Mouse (Mus musculus) forebrain, postnatal 0 days (tissue): ENCODE results near the gene Mapk13. TPM values are rescaled to one million over a fixed set of nuclear protein-coding genes. Genes with fewer than 3 reads are reported as not detected.
"Not testable (repeated sequence)": the region's sequence is repeated elsewhere in the genome, so short reads cannot be mapped to it uniquely, and the experiment has no call there.

Experiments
- ATAC-seq: fragments of 200-750 bp; cut with Nextera tagmentation; 2 replicates; pipeline ENCODE4 v1.8.0; 2017; ENCODE audit warnings: mild to moderate bottlenecking, moderate library complexity
- DNase-seq: peaks from one replicate; pipeline ENCODE4 v3.0.0-alpha.2; 2015
- H3K27ac ChIP-seq: fragments of 300-500 bp; sonication (generic); 2 replicates; pipeline ENCODE4 v1.5.1; 2014; ENCODE audit warnings: low read depth, mild to moderate bottlenecking, antibody characterized with exemption, low read length, moderate library complexity, mixed read lengths
- H3K27me3 ChIP-seq: fragments of 300-500 bp; sonication (generic); 2 replicates; pipeline ENCODE4 v1.6.1; 2014; ENCODE audit warnings: mild to moderate bottlenecking, low read length, mixed read lengths; ENCODE audit not compliant: insufficient read depth
- H3K36me3 ChIP-seq: fragments of 300-500 bp; sonication (generic); 2 replicates; pipeline ENCODE4 v1.6.1; 2014; ENCODE audit warnings: mild to moderate bottlenecking, moderate library complexity; ENCODE audit not compliant: insufficient read depth
- H3K4me1 ChIP-seq: fragments of 300-500 bp; sonication (generic); 2 replicates; pipeline ENCODE4 v1.6.1; 2014; ENCODE audit warnings: antibody characterized with exemption; ENCODE audit not compliant: insufficient read depth
- H3K4me2 ChIP-seq: fragments of 300-500 bp; sonication (generic); 2 replicates; pipeline ENCODE4 v1.6.1; 2014; ENCODE audit warnings: low read depth, mild to moderate bottlenecking, moderate library complexity
- H3K4me3 ChIP-seq: fragments of 300-500 bp; sonication (generic); 2 replicates; pipeline ENCODE4 v1.5.1; 2014; ENCODE audit warnings: low read depth, low read length, mixed read lengths
- H3K9ac ChIP-seq: fragments of 300-500 bp; sonication (generic); 2 replicates; pipeline ENCODE4 v1.6.1; 2014; ENCODE audit warnings: mild to moderate bottlenecking
- H3K9me3 ChIP-seq: fragments of 300-500 bp; sonication (generic); 2 replicates; pipeline ENCODE4 v1.6.1; 2016; ENCODE audit warnings: low read length
- CTCF ChIP-seq: sonication (generic); IDR thresholded peaks from 2 replicates; pipeline ENCODE4 v1.5.1; 2016; ENCODE audit warnings: antibody characterized with exemption, control low read depth, low read depth
- WGBS: fragments of 180-500 bp; shearing (Covaris S2); extraction: QIAGEN DNeasy Blood & Tissue Kit; methylation state at CpG from one replicate; pipeline ENCODE4 v1.1.7; 2014; 5-methylcytosine and 5-hydroxymethylcytosine counted together
- polyA plus RNA-seq: library from polyadenylated mRNA; unstranded; fragments of >200 nt; fragmentation: Nextera tagmentation; extraction: Ambion mirVana; gene quantifications from 2 replicates; pipeline ENCODE4 v1.2.1, GENCODE M21; 2015
- total RNA-seq: library from RNA; depleted of rRNA; stranded (reverse); fragments of >200 nt; gene quantifications from 2 replicates; pipeline ENCODE4 v1.2.3, GENCODE M21; 2014

Mapk13 gene
- total and polyA plus RNA-seq, 2 experiments from 2014 or later, result 0.14 to 1.0 TPM

DNA sequence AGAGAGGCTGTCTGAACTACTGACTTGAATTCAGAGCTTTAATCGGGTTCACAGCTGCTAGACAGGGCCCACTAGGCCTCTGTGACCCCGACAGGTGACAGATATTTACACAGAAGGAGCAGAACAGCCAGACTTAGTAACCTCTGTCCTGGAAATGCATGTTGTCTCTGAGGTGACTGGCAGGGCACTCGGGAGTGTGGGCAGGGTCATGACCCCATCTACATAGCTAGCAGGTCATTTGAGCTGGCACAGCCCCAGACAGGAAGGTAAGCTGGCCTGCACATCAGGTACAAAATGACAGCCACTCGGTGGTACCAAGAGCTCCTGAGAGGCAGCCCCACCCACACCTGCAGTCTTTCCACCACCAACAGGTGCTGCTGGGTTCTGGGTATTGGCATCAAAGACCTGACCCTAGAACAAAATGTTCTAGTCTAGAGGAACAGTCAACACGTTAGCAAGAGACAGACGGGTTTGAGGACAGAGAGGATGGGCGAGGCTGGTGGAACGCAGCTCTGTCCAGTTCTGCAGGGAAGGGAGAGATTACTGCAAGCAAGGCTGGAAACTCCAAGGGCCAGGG lies 8.3 kb upstream of the Mapk13 start:
- H3K4me2 ChIP-seq, result no peak overlapping the region
- H3K27ac ChIP-seq, result no peak overlapping the region
- no peaks in the 10 kb centered on the region for H3K27me3 ChIP-seq
- DNase-seq (no peak), ATAC-seq (no peak)
- no peak overlapping the region for H3K9ac ChIP-seq
- H3K4me1 ChIP-seq, result no peaks in the 10 kb centered on the region
- 81% methylated on average over 8 of the region's 8 CpGs for WGBS
- H3K36me3 ChIP-seq, result no peaks in the 10 kb centered on the region
- no peak for TF ChIP-seq CTCF
- H3K4me3 ChIP-seq, result no peak overlapping the region
- no peaks in the 10 kb centered on the region for H3K9me3 ChIP-seq

DNA sequence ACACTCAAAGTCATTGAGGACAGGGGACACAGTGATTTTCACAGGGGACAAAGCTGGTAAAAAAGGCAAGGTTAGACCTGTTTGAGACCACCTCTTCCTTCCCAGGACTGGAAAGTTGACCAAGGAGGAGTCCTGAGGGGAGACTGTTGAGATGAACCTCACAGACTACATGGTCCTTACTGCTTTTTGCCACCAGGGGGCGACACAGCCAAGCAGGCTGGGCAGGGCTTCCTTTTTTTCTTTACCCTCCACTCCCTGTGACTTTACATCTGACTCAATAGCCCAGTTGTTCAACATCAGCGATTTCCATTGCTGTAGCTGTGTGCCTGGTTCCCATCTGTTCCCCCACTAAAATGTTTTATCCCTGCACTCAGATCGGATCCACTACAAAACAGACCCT lies 7.2 kb upstream of the Mapk13 start:
- ATAC-seq (no peak; the same call in 1 of the 2 replicates), DNase-seq (peak; percentile 50)
- no peaks in the 10 kb centered on the region for H3K36me3 ChIP-seq
- no peak overlapping the region for H3K9ac ChIP-seq
- no peaks in the 10 kb centered on the region for H3K9me3 ChIP-seq
- WGBS, result 12% methylated on average over 3 of the region's 3 CpGs
- H3K27ac ChIP-seq, result no peak overlapping the region
- peak; percentile 81 for TF ChIP-seq CTCF
- H3K27me3 ChIP-seq, result no peaks in the 10 kb centered on the region
- no peak overlapping the region for H3K4me2 ChIP-seq
- no peak overlapping the region for H3K4me3 ChIP-seq
- no peaks in the 10 kb centered on the region for H3K4me1 ChIP-seq

DNA sequence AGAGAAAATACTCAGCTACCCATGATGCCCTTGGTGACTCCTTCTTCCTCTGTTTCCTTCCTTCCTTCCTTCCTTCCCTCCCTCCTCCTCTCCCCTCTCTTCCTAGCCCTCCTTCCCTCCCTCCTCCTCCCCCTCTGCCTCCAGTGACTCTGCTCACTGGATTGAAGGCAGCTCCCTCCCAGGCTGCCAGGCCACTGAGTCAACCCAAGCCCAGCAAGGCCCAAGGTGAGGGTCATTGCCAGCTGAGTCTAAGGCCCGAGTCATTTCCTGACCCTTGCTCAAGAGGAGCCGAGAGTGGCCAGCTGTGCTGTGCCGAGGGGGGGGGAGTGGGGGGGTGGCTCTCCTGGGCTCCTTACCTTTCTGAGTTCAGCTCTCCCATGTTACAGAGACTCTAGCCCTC lies 2.9 kb upstream of the Mapk13 start:
- no peak overlapping the region for H3K4me3 ChIP-seq
- H3K27me3 ChIP-seq, result peaks cover 26% of the 10 kb centered on the region
- H3K9me3 ChIP-seq, result no peaks in the 10 kb centered on the region
- peaks cover 5% of the 10 kb centered on the region; the same call in 1 of the 2 replicates for H3K4me1 ChIP-seq
- no peaks in the 10 kb centered on the region for H3K36me3 ChIP-seq
- DNase-seq (no peak), ATAC-seq (no peak)
- TF ChIP-seq CTCF, result no peak
- H3K9ac ChIP-seq, result no peak overlapping the region
- 71% methylated on average over 3 of the region's 3 CpGs for WGBS
- H3K27ac ChIP-seq, result no peak overlapping the region
- H3K4me2 ChIP-seq, result no peak overlapping the region

DNA sequence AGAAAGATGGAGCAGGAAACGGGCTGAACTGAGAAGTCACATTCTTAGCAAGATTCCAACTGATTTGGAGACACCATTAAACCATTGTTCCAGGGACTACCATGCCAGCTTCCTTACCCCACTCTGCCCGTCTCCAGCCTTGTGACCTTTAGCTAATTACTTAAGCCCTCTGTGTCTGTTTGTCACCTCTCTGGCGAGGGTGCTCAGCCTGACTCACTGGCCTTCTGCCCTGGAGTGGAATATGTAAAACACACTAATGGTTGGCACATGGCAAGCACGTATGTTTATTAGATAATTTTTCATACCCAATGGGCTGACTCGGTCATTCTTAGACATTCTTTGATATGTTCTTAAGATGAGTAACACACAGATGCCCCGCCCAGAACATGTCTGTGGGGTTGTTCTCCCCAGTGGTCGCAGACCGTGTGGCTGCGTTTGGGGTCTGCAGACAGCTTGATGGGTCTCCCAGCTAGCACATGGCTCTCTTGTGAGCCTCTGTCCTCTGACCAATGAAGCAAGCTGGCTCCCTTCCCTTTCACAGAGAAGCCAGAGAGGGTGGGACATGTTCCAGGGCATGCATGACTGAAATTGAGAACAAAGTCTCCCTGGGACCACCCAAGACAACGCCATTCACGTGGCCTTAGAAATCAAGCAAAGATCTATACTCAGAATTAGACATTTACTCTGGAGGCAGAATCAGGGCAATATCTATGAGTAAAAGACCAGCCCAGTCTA lies 2.1 kb upstream of the Mapk13 start:
- no peak for TF ChIP-seq CTCF
- 74% methylated on average over 11 of the region's 11 CpGs for WGBS
- no peak overlapping the region for H3K4me2 ChIP-seq
- DNase-seq (no peak), ATAC-seq (no peak)
- no peak overlapping the region for H3K9ac ChIP-seq
- peaks cover 5% of the 10 kb centered on the region; the same call in 1 of the 2 replicates for H3K4me1 ChIP-seq
- peaks cover 26% of the 10 kb centered on the region for H3K27me3 ChIP-seq
- H3K36me3 ChIP-seq, result no peaks in the 10 kb centered on the region
- H3K27ac ChIP-seq, result no peak overlapping the region
- no peak overlapping the region for H3K4me3 ChIP-seq
- no peaks in the 10 kb centered on the region for H3K9me3 ChIP-seq

DNA sequence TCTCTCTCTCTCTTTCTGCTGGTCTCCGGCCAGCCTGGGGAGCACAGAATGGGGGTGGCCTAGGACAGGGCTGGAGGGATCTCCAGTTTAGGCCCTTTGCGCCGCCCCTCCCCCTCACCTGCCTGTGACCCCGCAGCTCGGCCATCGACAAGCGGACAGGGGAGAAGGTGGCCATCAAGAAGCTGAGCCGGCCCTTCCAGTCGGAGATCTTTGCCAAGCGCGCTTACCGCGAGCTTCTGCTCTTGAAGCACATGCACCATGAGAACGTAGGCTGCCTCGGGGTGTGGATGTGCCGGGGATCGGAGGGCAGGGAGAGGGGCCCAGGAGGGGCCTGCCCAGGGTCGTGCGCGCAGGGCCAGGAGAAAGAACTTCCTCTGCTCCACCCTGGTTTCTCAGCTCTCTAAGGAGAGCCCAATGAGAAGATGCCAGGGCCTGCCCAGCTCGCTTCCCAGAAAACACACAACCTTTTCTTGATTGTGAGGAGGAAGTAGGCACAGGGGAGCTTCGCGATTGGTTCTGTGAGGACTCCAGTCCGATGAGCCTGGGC lies 851 bp downstream of the Mapk13 start:
- H3K27me3 ChIP-seq, result peaks cover 26% of the 10 kb centered on the region
- no peak for ATAC-seq
- H3K36me3 ChIP-seq, result no peaks in the 10 kb centered on the region
- H3K9me3 ChIP-seq, result no peaks in the 10 kb centered on the region
- peaks cover 5% of the 10 kb centered on the region; the same call in 1 of the 2 replicates for H3K4me1 ChIP-seq
- no peak for TF ChIP-seq CTCF
- DNase-seq, result peak; percentile 16
- no peak overlapping the region for H3K9ac ChIP-seq
- no peak overlapping the region for H3K27ac ChIP-seq
- peak overlapping the region; percentile 58 for H3K4me2 ChIP-seq
- peak overlapping the region; percentile 33 for H3K4me3 ChIP-seq
- 5% methylated on average over 24 of the region's 24 CpGs for WGBS

DNA sequence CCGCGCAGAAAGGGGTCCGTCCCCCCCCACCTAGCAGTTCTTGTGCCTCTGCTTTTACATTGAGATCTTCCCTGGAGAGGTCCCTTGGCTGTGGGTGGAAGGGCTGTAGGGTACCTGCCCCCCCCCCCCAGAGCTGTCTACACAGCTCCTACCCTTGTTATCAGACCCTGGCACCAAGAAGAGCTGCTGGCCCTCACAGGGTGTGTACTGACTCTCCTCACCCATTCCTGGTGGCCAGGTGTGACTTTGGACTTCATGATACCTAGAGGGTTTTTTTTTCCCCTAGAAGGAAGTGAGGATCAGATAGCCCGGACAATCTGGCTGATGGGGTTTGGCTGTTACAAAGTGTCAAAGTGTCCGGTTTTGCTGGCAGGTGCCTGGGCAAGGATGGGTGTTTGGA lies 2.2 kb downstream of the Mapk13 start:
- no peaks in the 10 kb centered on the region for H3K9me3 ChIP-seq
- H3K36me3 ChIP-seq, result no peaks in the 10 kb centered on the region
- no peak overlapping the region for H3K9ac ChIP-seq
- ATAC-seq, result no peak
- peaks cover 26% of the 10 kb centered on the region for H3K27me3 ChIP-seq
- 94% methylated on average over 5 of the region's 5 CpGs for WGBS
- DNase-seq, result no peak
- H3K4me3 ChIP-seq, result no peak overlapping the region
- TF ChIP-seq CTCF, result no peak
- no peak overlapping the region for H3K4me2 ChIP-seq
- H3K4me1 ChIP-seq, result peaks cover 5% of the 10 kb centered on the region; the same call in 1 of the 2 replicates
- H3K27ac ChIP-seq, result no peak overlapping the region

DNA sequence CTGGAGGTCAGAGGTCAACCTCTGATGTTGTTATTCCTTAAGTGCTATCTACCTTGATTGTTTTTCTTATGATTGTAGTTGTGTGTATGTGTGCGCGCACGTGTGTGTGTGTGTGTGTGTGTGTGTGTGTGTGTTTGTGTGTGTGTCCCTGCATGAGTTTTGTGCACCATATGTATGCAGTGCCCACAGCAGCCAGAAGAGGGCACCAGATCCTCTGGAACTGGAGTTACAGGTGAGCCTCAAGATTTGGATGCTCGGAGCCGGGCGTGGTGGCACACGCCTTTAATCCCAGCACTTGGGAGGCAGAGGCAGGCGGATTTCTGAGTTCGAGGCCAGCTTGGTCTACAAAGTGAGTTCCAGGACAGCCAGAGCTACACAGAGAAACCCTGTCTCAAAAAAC lies 5.2 kb downstream of the Mapk13 start:
- H3K27me3 ChIP-seq, result peaks cover 18% of the 10 kb centered on the region; the same call in 1 of the 2 replicates
- H3K4me2 ChIP-seq, ATAC-seq, H3K4me3 ChIP-seq, H3K36me3 ChIP-seq, DNase-seq, H3K9me3 ChIP-seq, H3K9ac ChIP-seq, H3K27ac ChIP-seq, H3K4me1 ChIP-seq: not testable (repeated sequence)
- TF ChIP-seq CTCF, result peak; percentile 22; the same call in 1 of the 2 replicates
- 94% methylated on average over 9 of the region's 9 CpGs for WGBS
